Mouse (Mus musculus): ENCODE measurements around the gene Lrpprc.

DNA sequence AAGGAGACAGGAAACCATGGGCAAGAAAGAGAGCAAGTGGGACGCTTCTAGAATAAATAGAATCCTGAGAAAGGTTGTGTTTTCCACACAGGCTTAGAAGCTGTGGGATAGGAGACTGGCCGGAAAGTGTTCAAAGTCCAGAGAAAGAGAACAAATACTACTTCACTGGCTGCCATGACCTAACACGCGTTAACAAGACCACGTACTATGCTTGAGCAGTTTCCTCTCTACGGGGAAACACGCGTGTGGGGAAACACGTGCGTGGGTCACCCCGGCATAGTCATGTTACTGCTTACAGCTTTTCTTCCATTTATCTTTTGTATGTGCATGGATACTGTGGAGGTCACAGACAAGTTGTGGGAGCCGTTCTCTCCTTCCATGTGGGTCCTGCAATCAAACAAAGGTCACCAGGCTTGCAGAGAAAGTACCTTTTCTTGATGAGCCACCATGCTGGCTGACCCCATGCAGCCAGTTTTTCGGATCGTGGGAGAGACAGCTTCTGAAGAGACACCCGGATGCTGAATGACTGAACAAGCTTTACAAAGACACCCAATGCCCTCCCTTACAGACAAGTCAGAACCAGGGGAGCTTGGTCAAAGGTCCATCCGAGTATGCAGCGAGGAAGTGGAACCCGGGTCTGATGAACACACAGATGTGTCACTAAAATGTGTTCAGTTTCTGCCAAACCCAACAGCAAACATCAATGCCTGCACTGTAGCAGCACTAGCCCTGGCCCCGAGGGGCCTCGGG lies 2.0 kb downstream of the Lrpprc start:
- TF ChIP-seq EP300 (IDR thresholded peaks at IDR 0.05; ENCODE audit: low read depth) (no peak), CTCF (IDR thresholded peaks at IDR 0.05; ENCODE audit: low read depth) (no peak)

All from liver, postnatal 0 days (tissue).